Mouse (Mus musculus) CH12.LX (cell line): ENCODE data around the gene Swi5. TPM values are rescaled to one million over a fixed set of nuclear protein-coding genes. Genes with fewer than 3 reads are reported as not detected.

Experiments used
- DNase-seq: peaks from one replicate; pipeline ENCODE4 v3.0.0-alpha.2; 2013; ENCODE audit errors: extremely low read depth
- H3K27ac ChIP-seq: 2 replicates; pipeline ENCODE4 v1.5.1; 2012; ENCODE audit warnings: low read depth, mild to moderate bottlenecking, control low read depth, moderate library complexity; ENCODE audit not compliant: insufficient read depth
- H3K27me3 ChIP-seq: replicated peaks from 2 replicates; pipeline ENCODE3; 2012; ENCODE audit warnings: inconsistent platforms
- H3K36me3 ChIP-seq, 2 experiments: replicated peaks in 1 of 2; 2 replicates each; pipeline versions ENCODE3 to v1.6.1; 2012; ENCODE audit warnings: inconsistent platforms in 1 of 2, low read length in 1 of 2, mild to moderate bottlenecking in 1 of 2, mixed read lengths in 1 of 2, moderate library complexity in 1 of 2; ENCODE audit not compliant: control insufficient read depth in 1 of 2, insufficient read depth in 1 of 2
- H3K4me1 ChIP-seq, 2 experiments: 2 replicates each; pipeline ENCODE4 v1.6.1; 2012; ENCODE audit warnings: inconsistent platforms in 1 of 2, moderate library complexity in 1 of 2; ENCODE audit not compliant: insufficient read depth in 2 of 2, control insufficient read depth in 1 of 2
- H3K4me2 ChIP-seq: 2 replicates; pipeline ENCODE4 v1.6.1; 2012; ENCODE audit warnings: low read depth, mild to moderate bottlenecking, control low read depth; ENCODE audit not compliant: poor library complexity, insufficient read depth, severe bottlenecking
- H3K4me3 ChIP-seq, 3 experiments: fragments of 150-350 bp in 1 of 3; sonication (generic) in 1 of 3; replicated peaks in 1 of 3; 2 replicates each; pipeline versions ENCODE3 to v1.5.1; 2011 to 2012; ENCODE audit warnings: low read depth in 2 of 3, low read length in 2 of 3, mild to moderate bottlenecking in 2 of 3, moderate library complexity in 2 of 3, control low read depth in 1 of 3, improper control_type of control experiment in 1 of 3, inconsistent platforms in 1 of 3, mixed read lengths in 1 of 3; ENCODE audit not compliant: poor library complexity in 1 of 3
- H3K79me2 ChIP-seq: replicated peaks from 2 replicates; pipeline ENCODE4 v1.6.1; 2012; ENCODE audit warnings: mild to moderate bottlenecking, moderate library complexity; ENCODE audit not compliant: control insufficient read depth, poor library complexity, insufficient read depth, severe bottlenecking; ENCODE audit errors: extremely low read depth
- H3K9ac ChIP-seq: 2 replicates; pipeline ENCODE4 v1.6.1; 2012; ENCODE audit warnings: low read depth, mild to moderate bottlenecking, control low read depth, moderate library complexity; ENCODE audit not compliant: insufficient read depth
- H3K9me3 ChIP-seq: replicated peaks from 2 replicates; pipeline ENCODE3; 2012; ENCODE audit warnings: low read length, inconsistent platforms, mixed read lengths
- BHLHE40 ChIP-seq: IDR thresholded peaks from 2 replicates; pipeline ENCODE4 v1.6.1; 2011; ENCODE audit warnings: mild to moderate bottlenecking, low read depth, low read length, improper control_type of control experiment
- CHD1 ChIP-seq: IDR thresholded peaks from 2 replicates; pipeline ENCODE4 v1.6.1; 2012; ENCODE audit warnings: low read depth, low read length, improper control_type of control experiment, inconsistent platforms
- CHD2 ChIP-seq: IDR thresholded peaks from 2 replicates; pipeline ENCODE4 v1.6.1; 2011; ENCODE audit warnings: low read length, improper control_type of control experiment
- CTCF ChIP-seq, 2 experiments: IDR thresholded peaks in 1 of 2; conservative IDR thresholded peaks in 1 of 2; 2 replicates each; pipeline ENCODE4 v1.5.1; 2011 to 2012; ENCODE audit warnings: low read depth in 2 of 2, low read length in 2 of 2, improper control_type of control experiment in 1 of 2, inconsistent platforms in 1 of 2, mild to moderate bottlenecking in 1 of 2, moderate library complexity in 1 of 2
- ELF1 ChIP-seq: IDR thresholded peaks from 2 replicates; pipeline ENCODE4 v1.6.1; 2014; ENCODE audit warnings: low read depth, mild to moderate bottlenecking, inconsistent platforms, low read length, improper control_type of control experiment
- EP300 ChIP-seq: IDR thresholded peaks from 2 replicates; pipeline ENCODE4 v1.6.1; 2011; ENCODE audit warnings: low read length, improper control_type of control experiment
- ETS1 ChIP-seq: conservative IDR thresholded peaks from 2 replicates; pipeline ENCODE4 v1.6.1; 2012; ENCODE audit warnings: low read depth, mild to moderate bottlenecking, inconsistent platforms, low read length, improper control_type of control experiment, moderate library complexity
- GABPA ChIP-seq: IDR thresholded peaks from 2 replicates; pipeline ENCODE4 v1.6.1; 2012; ENCODE audit warnings: low read depth, low read length, improper control_type of control experiment, inconsistent platforms; ENCODE audit not compliant: insufficient replicate concordance
- IRF4 ChIP-seq: IDR thresholded peaks from 2 replicates; pipeline ENCODE4 v1.6.1; 2014; ENCODE audit warnings: low read depth, mild to moderate bottlenecking, inconsistent platforms, low read length, improper control_type of control experiment
- JUN ChIP-seq: IDR thresholded peaks from 2 replicates; pipeline ENCODE4 v1.6.1; 2011; ENCODE audit warnings: low read depth, mild to moderate bottlenecking, low read length, improper control_type of control experiment, moderate library complexity; ENCODE audit not compliant: insufficient read depth
- JUND ChIP-seq: conservative IDR thresholded peaks from 2 replicates; pipeline ENCODE4 v1.6.1; 2011; ENCODE audit warnings: low read depth, low read length, improper control_type of control experiment
- MAFK ChIP-seq: IDR thresholded peaks from 2 replicates; pipeline ENCODE4 v1.6.1; 2011; ENCODE audit warnings: low read length, improper control_type of control experiment; ENCODE audit not compliant: insufficient replicate concordance
- MAZ ChIP-seq: IDR thresholded peaks from 2 replicates; pipeline ENCODE4 v1.6.1; 2012; ENCODE audit warnings: low read depth, mild to moderate bottlenecking, inconsistent platforms, low read length, improper control_type of control experiment, moderate library complexity
- MEF2A ChIP-seq: IDR thresholded peaks from 2 replicates; pipeline ENCODE4 v1.6.1; 2014; ENCODE audit warnings: low read depth, mild to moderate bottlenecking, inconsistent platforms, low read length, improper control_type of control experiment, borderline replicate concordance
- MYC ChIP-seq: IDR thresholded peaks from 2 replicates; pipeline ENCODE4 v1.6.1; 2011; ENCODE audit warnings: low read depth, mild to moderate bottlenecking, improper control_type of control experiment, low read length
- NELFE ChIP-seq: IDR thresholded peaks from 2 replicates; pipeline ENCODE4 v1.6.1; 2011; ENCODE audit warnings: low read depth, low read length, improper control_type of control experiment
- NRF1 ChIP-seq: IDR thresholded peaks from 2 replicates; pipeline ENCODE4 v1.6.1; 2014; ENCODE audit warnings: low read depth, mild to moderate bottlenecking, inconsistent platforms, low read length, improper control_type of control experiment, moderate library complexity
- PAX5 ChIP-seq: IDR thresholded peaks from 2 replicates; pipeline ENCODE4 v1.6.1; 2012; ENCODE audit warnings: low read length, inconsistent platforms, mixed read lengths
- POLR2A ChIP-seq: IDR thresholded peaks from 2 replicates; pipeline ENCODE4 v1.6.1; 2011; ENCODE audit warnings: low read depth, mild to moderate bottlenecking, improper control_type of control experiment, low read length
- POLR2AphosphoS2 ChIP-seq: IDR thresholded peaks from 2 replicates; pipeline ENCODE4 v1.6.1; 2011; ENCODE audit warnings: low read depth, low read length, improper control_type of control experiment
- RAD21 ChIP-seq: IDR thresholded peaks from 2 replicates; pipeline ENCODE4 v1.6.1; 2011; ENCODE audit warnings: low read depth, mild to moderate bottlenecking, low read length, improper control_type of control experiment, moderate library complexity
- SMC3 ChIP-seq: IDR thresholded peaks from 2 replicates; pipeline ENCODE4 v1.6.1; 2011; ENCODE audit warnings: low read depth, low read length, improper control_type of control experiment
- TBP ChIP-seq: conservative IDR thresholded peaks from 2 replicates; pipeline ENCODE4 v1.6.1; 2011; ENCODE audit warnings: low read depth, low read length, improper control_type of control experiment
- TCF12 ChIP-seq: IDR thresholded peaks from 2 replicates; pipeline ENCODE4 v1.6.1; 2014; ENCODE audit warnings: low read depth, mild to moderate bottlenecking, inconsistent platforms, low read length, improper control_type of control experiment
- ZC3H11A ChIP-seq: IDR thresholded peaks from 2 replicates; pipeline ENCODE4 v1.6.1; 2012; ENCODE audit warnings: low read depth, mild to moderate bottlenecking, inconsistent platforms, low read length, improper control_type of control experiment
- ZMIZ1 ChIP-seq: IDR thresholded peaks from 2 replicates; pipeline ENCODE4 v1.6.1; 2012; ENCODE audit warnings: low read depth, mild to moderate bottlenecking, inconsistent platforms, low read length, improper control_type of control experiment
- ZNF384 ChIP-seq: IDR thresholded peaks from 2 replicates; pipeline ENCODE4 v1.6.1; 2012; ENCODE audit warnings: low read depth, low read length, improper control_type of control experiment, inconsistent platforms
- dilution Hi-C: fragments of 300-500 bp; cut with MboI; formaldehyde crosslinking; loops from 2 replicates; pipeline ENCODE4 v1.14.3; 2020; ENCODE audit warnings: low sequenced_read_pairs; ENCODE audit not compliant: extremely low pct_unique_long_range_greater_than_20kb, extremely low pct_ligation_motif_present
- in situ Hi-C: fragments of 300-500 bp; cut with MboI; formaldehyde crosslinking; loops from 3 replicates; pipeline ENCODE4 v1.14.3; 2019; ENCODE audit warnings: low sequenced_read_pairs, low pct_ligation_motif_present, low pct_unique_long_range_greater_than_20kb, mixed read lengths
- polyA plus RNA-seq: library from polyadenylated mRNA; unstranded; fragments of >175 nt; gene quantifications from 2 replicates; pipeline ENCODE4 v1.2.1, GENCODE M21; 2012; ENCODE audit warnings: low read depth; ENCODE audit not compliant: insufficient read length
- total RNA-seq, 2 experiments: library from RNA; depleted of rRNA; stranded (reverse); fragments of 300-350 nt in 1 of 2; fragments of >200 nt in 1 of 2; gene quantifications; 2 replicates each; pipeline ENCODE4 v1.2.3; 2012 to 2014

Gene Swi5
- total and polyA plus RNA-seq, 3 experiments, result 295 to 437 (median 344) TPM

- H3K4me3 ChIP-seq, result no peak overlapping the region
- H3K4me1 ChIP-seq, result no peaks in the 10 kb centered on the region
- no peak for DNase-seq
- no peak overlapping the region for H3K4me2 ChIP-seq
- H3K79me2 ChIP-seq, result no peaks in the 10 kb centered on the region
- H3K27me3 ChIP-seq, result peaks cover 88% of the 10 kb centered on the region
- dilution Hi-C loops, result no loop called here
- no peak for TF ChIP-seq IRF4
- TF ChIP-seq ETS1, result no peak
- no peak for TF ChIP-seq NELFE
- TF ChIP-seq ZNF384, result no peak
- no peak for TF ChIP-seq CTCF (conservative IDR thresholded peaks at IDR 0.05 in 1 of 2, IDR thresholded peaks at IDR 0.05 in 1 of 2; ENCODE audit: low read depth in 2 of 2, low read length in 2 of 2)
- TF ChIP-seq RAD21, result no peak
- no peak for TF ChIP-seq SMC3
- no peak for TF ChIP-seq PAX5
- no peak for TF ChIP-seq BHLHE40
- no peak for TF ChIP-seq CHD2
- no peak for TF ChIP-seq CHD1
- no peak for TF ChIP-seq TBP
- TF ChIP-seq MAZ, result no peak
- no peak for TF ChIP-seq MYC
- no peak for TF ChIP-seq TCF12
- H3K27ac ChIP-seq, result no peak overlapping the region
- no peaks in the 10 kb centered on the region for H3K36me3 ChIP-seq
- in situ Hi-C loops, result no loop called here
- H3K9me3 ChIP-seq, result peaks cover 3% of the 10 kb centered on the region
- no peak overlapping the region for H3K9ac ChIP-seq
These were observed 39.3 kb upstream of the Swi5 start for GRCm38 (mm10) chr2:32327200-32327599.

GRCm38 (mm10) chr2:32325342-32325741 is 37.5 kb upstream of the Swi5 start:
- Histone ChIP-seq H3K4me2 (no peak overlapping the region), H3K79me2 (no peaks in the 10 kb centered on the region), H3K4me1 (no peaks in the 10 kb centered on the region), H3K27me3 (peaks cover 87% of the 10 kb centered on the region), H3K9ac (no peak overlapping the region), H3K36me3 (no peaks in the 10 kb centered on the region), H3K4me3 (no peak overlapping the region), H3K9me3 (peaks cover 3% of the 10 kb centered on the region), H3K27ac (no peak overlapping the region)
- dilution Hi-C loops, result no loop called here
- no peak for TF ChIP-seq POLR2A
- TF ChIP-seq MEF2A, result no peak
- no peak for TF ChIP-seq POLR2AphosphoS2
- TF ChIP-seq TBP, result no peak
- no peak for TF ChIP-seq BHLHE40
- TF ChIP-seq GABPA, result no peak
- TF ChIP-seq CHD2, result no peak
- no peak for TF ChIP-seq JUND
- TF ChIP-seq ELF1, result no peak
- no peak for TF ChIP-seq MAFK
- no peak for TF ChIP-seq NRF1
- TF ChIP-seq ZMIZ1, result no peak
- no peak for TF ChIP-seq JUN
- TF ChIP-seq ZC3H11A, result no peak
- no peak for TF ChIP-seq EP300
- no peak for TF ChIP-seq TCF12
- no peak for TF ChIP-seq PAX5
- no peak for TF ChIP-seq ZNF384
- in situ Hi-C loops, result no loop called here
- DNase-seq, result no peak
